Mouse (Mus musculus) MEL (cell line): Measurements from ENCODE around the gene Tfap4.

Experiments used
- CTCF ChIP-seq, 3 experiments: IDR thresholded peaks in 2 of 3; conservative IDR thresholded peaks in 1 of 3; 2 replicates each; pipeline ENCODE4 v1.5.1; 2011 to 2012; ENCODE audit warnings: low read length in 3 of 3, low read depth in 2 of 3, mild to moderate bottlenecking in 2 of 3, improper control_type of control experiment in 1 of 3, inconsistent platforms in 1 of 3, mixed read lengths in 1 of 3, moderate library complexity in 1 of 3; ENCODE audit not compliant: control insufficient read depth in 1 of 3, insufficient read depth in 1 of 3, poor library complexity in 1 of 3, severe bottlenecking in 1 of 3
- JUND ChIP-seq: IDR thresholded peaks from 2 replicates; pipeline ENCODE4 v1.6.1; 2011; ENCODE audit warnings: low read depth, mild to moderate bottlenecking, improper control_type of control experiment, low read length
- MAFK ChIP-seq: IDR thresholded peaks from 2 replicates; pipeline ENCODE4 v1.6.1; 2011; ENCODE audit warnings: low read depth, mild to moderate bottlenecking, low read length, improper control_type of control experiment, borderline replicate concordance
- MXI1 ChIP-seq: IDR thresholded peaks from 2 replicates; pipeline ENCODE4 v1.6.1; 2011; ENCODE audit warnings: mild to moderate bottlenecking, low read depth, low read length, improper control_type of control experiment
- POLR2A ChIP-seq, 2 experiments: IDR thresholded peaks; 2 replicates each; pipeline ENCODE4 v1.6.1; 2011 to 2012; ENCODE audit warnings: low read length in 2 of 2, mild to moderate bottlenecking in 2 of 2, control low read depth in 1 of 2, improper control_type of control experiment in 1 of 2, low read depth in 1 of 2, moderate library complexity in 1 of 2; ENCODE audit not compliant: control insufficient read depth in 1 of 2, insufficient read depth in 1 of 2, poor library complexity in 1 of 2
- POLR2AphosphoS2 ChIP-seq: IDR thresholded peaks from 2 replicates; pipeline ENCODE4 v1.6.1; 2011; ENCODE audit warnings: low read length, improper control_type of control experiment
- UBTF ChIP-seq: IDR thresholded peaks from 2 replicates; pipeline ENCODE4 v1.6.1; 2012; ENCODE audit warnings: low read depth, mild to moderate bottlenecking, inconsistent platforms, low read length, improper control_type of control experiment, moderate library complexity, borderline replicate concordance; ENCODE audit not compliant: insufficient read depth

- TF ChIP-seq POLR2AphosphoS2 (no peak), MXI1 (no peak), JUND (no peak), CTCF (IDR thresholded peaks at IDR 0.05 in 2 of 3, conservative IDR thresholded peaks at IDR 0.05 in 1 of 3; ENCODE audit: control insufficient read depth in 1 of 3, insufficient read depth in 1 of 3, low read depth in 2 of 3, low read length in 3 of 3, poor library complexity in 1 of 3, severe bottlenecking in 1 of 3) (no peak), POLR2A (IDR thresholded peaks at IDR 0.05; ENCODE audit: control insufficient read depth in 1 of 2, insufficient read depth in 1 of 2, low read depth in 1 of 2, low read length in 2 of 2, poor library complexity in 1 of 2) (no peak), UBTF (no peak), MAFK (no peak)
These were observed 12.8 kb downstream of the Tfap4 start for GRCm38 (mm10) chr16:4546838-4547237.
